Mouse (Mus musculus) heart, adult 2 months (tissue): ENCODE results near the gene Tcf21.

Experiments
- CTCF ChIP-seq: fragments of 200-600 bp; IDR thresholded peaks from 2 replicates; pipeline ENCODE4 v1.8.1; 2022; ENCODE audit warnings: antibody characterized with exemption, mild to moderate bottlenecking, moderate library complexity
- EP300 ChIP-seq: fragments of 200-500 bp; IDR thresholded peaks from 2 replicates; pipeline ENCODE4 v1.6.1; 2011; ENCODE audit warnings: low read depth, low read length, control low read depth; ENCODE audit not compliant: insufficient read depth
- POLR2A ChIP-seq: fragments of 200-500 bp; IDR thresholded peaks from 2 replicates; pipeline ENCODE4 v1.6.1; 2011; ENCODE audit warnings: mild to moderate bottlenecking, low read depth, low read length, control low read depth; ENCODE audit not compliant: insufficient read depth

GRCm38 (mm10) chr10:22819871-22820590 lies at the start of gene Tcf21:
- TF ChIP-seq POLR2A (peak; percentile 93), CTCF (no peak), EP300 (0 out of 2 replicates have a peak, but pooled peaks have one; percentile 55)
